Mouse (Mus musculus) adrenal gland, postnatal 36 days (tissue): ENCODE measurements around the gene Tyw1. TPM values are rescaled to one million over a fixed set of nuclear protein-coding genes. Genes with fewer than 3 reads are reported as not detected.
"Not testable (repeated sequence)": the region's sequence is repeated elsewhere in the genome, so short reads cannot be mapped to it uniquely, and the experiment has no call there.

Source experiments
- DNase-seq, 2 experiments: peaks; one replicate each; pipeline ENCODE4 v3.0.0; 2021; ENCODE audit warnings: mixed read lengths in 1 of 2
- long read RNA-seq, 2 experiments: library from polyadenylated mRNA; stranded (forward); transcript quantifications; one replicate each; pipeline ENCODE4 v2.0.0; 2021; ENCODE audit warnings: borderline sequencing depth in 2 of 2
- total RNA-seq, 2 experiments: library from RNA; stranded (reverse); gene quantifications; 2 replicates each; pipeline ENCODE4 v1.2.3; 2021

The Tyw1 gene
- 10 to 100 TPM; 28.1 to 32.3 TPM for total RNA-seq
- long read RNA-seq, experiment 1, transcript Tyw1-201 (16 exons, 3,044 nt), result major isoform, 88 of 110 reads
- long read RNA-seq, experiment 1, partial matches to known transcripts, result 11 of 110 reads
- long read RNA-seq, experiment 1, other reads (novel, unspliced or antisense), result 11 of 110 reads
- long read RNA-seq, experiment 2, transcript Tyw1-201 (16 exons, 3,044 nt), result major isoform, 23 of 29 reads
- long read RNA-seq, experiment 2, partial matches to known transcripts, result 1 of 29 reads
- long read RNA-seq, experiment 2, other reads (novel, unspliced or antisense), result 5 of 29 reads

GRCm38 (mm10) chr5:130255017-130255720 is at the start of gene Tyw1, which contains the start of gene Sbds:
Gene Tyw1, plus strand, starts transcription at chr5:130255619.
Gene Sbds, minus strand, starts transcription at chr5:130255530.
- peak; percentile 97 to 99 for DNase-seq

GRCm38 (mm10) chr5:130207299-130207698 is 48.1 kb upstream of the Tyw1 start:
- no peak for DNase-seq

GRCm38 (mm10) chr5:130212956-130213355 is 42.5 kb upstream of the Tyw1 start:
- no peak for DNase-seq

- DNase-seq, result no peak
These were observed 38.6 kb upstream of the Tyw1 start, which contains the start of gene Tmem248 for GRCm38 (mm10) chr5:130216781-130217180. Gene Tmem248, plus strand, starts transcription at chr5:130217081.

GRCm38 (mm10) chr5:130217406-130217805 is 38.0 kb upstream of the Tyw1 start:
- no peak for DNase-seq

- no peak for DNase-seq
These were observed 37.1 kb upstream of the Tyw1 start for GRCm38 (mm10) chr5:130218336-130218735.

- no peak for DNase-seq
These were observed 34.1 kb upstream of the Tyw1 start for GRCm38 (mm10) chr5:130221316-130221715.

GRCm38 (mm10) chr5:130221760-130222145 is 33.7 kb upstream of the Tyw1 start:
- peak in 1 of 2 experiments; percentile 38 for DNase-seq

- peak; percentile 93 to 94 for DNase-seq
These were observed 33.0 kb upstream of the Tyw1 start for GRCm38 (mm10) chr5:130222146-130223004.

- no peak for DNase-seq
These were observed 28.6 kb upstream of the Tyw1 start for GRCm38 (mm10) chr5:130226790-130227189.

- no peak for DNase-seq
These were observed 27.3 kb upstream of the Tyw1 start for GRCm38 (mm10) chr5:130228120-130228519.

- DNase-seq, result no peak
These were observed 19.1 kb upstream of the Tyw1 start for GRCm38 (mm10) chr5:130236302-130236701.

- no peak for DNase-seq
These were observed 16.2 kb upstream of the Tyw1 start for GRCm38 (mm10) chr5:130239236-130239635.

- no peak for DNase-seq
These were observed 15.6 kb upstream of the Tyw1 start for GRCm38 (mm10) chr5:130239856-130240255.

- DNase-seq, result no peak
These were observed 14.0 kb upstream of the Tyw1 start for GRCm38 (mm10) chr5:130241426-130241825.

- no peak for DNase-seq
These were observed 7.6 kb upstream of the Tyw1 start for GRCm38 (mm10) chr5:130247823-130248222.

- DNase-seq, result peak in 1 of 2 experiments; percentile 31
These were observed 1.0 kb upstream of the Tyw1 start for GRCm38 (mm10) chr5:130254164-130255016.

- not testable (repeated sequence) for DNase-seq
These were observed 543 bp downstream of the Tyw1 start for GRCm38 (mm10) chr5:130255799-130256525.

- DNase-seq, result peak; percentile 95
These were observed 1.4 kb downstream of the Tyw1 start for GRCm38 (mm10) chr5:130256678-130257271.

- no peak for DNase-seq
These were observed 1.9 kb downstream of the Tyw1 start for GRCm38 (mm10) chr5:130257303-130257702.
